Mouse (Mus musculus) hindbrain, embryonic 16.5 days (tissue): ENCODE results near the gene Prl8a2. TPM values are rescaled to one million over a fixed set of nuclear protein-coding genes. Genes with fewer than 3 reads are reported as not detected.
A peak's percentile ranks its signal among the peaks of the same experiment; 100 is the strongest.

Source experiments
- ATAC-seq: fragments of 200-750 bp; cut with Nextera tagmentation; 2 replicates; pipeline ENCODE4 v1.8.0; 2017; ENCODE audit warnings: moderate TSS enrichment, moderate library complexity
- H3K27ac ChIP-seq: fragments of 300-500 bp; sonication (generic); 2 replicates; pipeline ENCODE4 v1.5.1; 2014; ENCODE audit warnings: low read depth, mild to moderate bottlenecking, control low read depth, low read length, moderate library complexity
- H3K27me3 ChIP-seq: fragments of 300-500 bp; sonication (generic); replicated peaks from 2 replicates; pipeline ENCODE4 v1.6.1; 2014; ENCODE audit warnings: low read length; ENCODE audit not compliant: control insufficient read depth, insufficient read depth
- H3K36me3 ChIP-seq: fragments of 300-500 bp; sonication (generic); 2 replicates; pipeline ENCODE4 v1.6.1; 2014; ENCODE audit warnings: mild to moderate bottlenecking, low read length, moderate library complexity, mixed read lengths; ENCODE audit not compliant: control insufficient read depth, insufficient read depth
- H3K4me1 ChIP-seq: fragments of 300-500 bp; sonication (generic); 2 replicates; pipeline ENCODE4 v1.6.1; 2014; ENCODE audit warnings: low read depth, low read length; ENCODE audit not compliant: control insufficient read depth, insufficient read depth
- H3K4me2 ChIP-seq: fragments of 300-500 bp; sonication (generic); 2 replicates; pipeline ENCODE4 v1.6.1; 2014; ENCODE audit warnings: mild to moderate bottlenecking, low read length, control low read depth, moderate library complexity
- H3K4me3 ChIP-seq: fragments of 300-500 bp; sonication (generic); 2 replicates; pipeline ENCODE4 v1.5.1; 2014; ENCODE audit warnings: mild to moderate bottlenecking, low read length, control low read depth, moderate library complexity
- H3K9ac ChIP-seq: fragments of 300-500 bp; sonication (generic); 2 replicates; pipeline ENCODE4 v1.6.1; 2014; ENCODE audit warnings: low read depth, mild to moderate bottlenecking, control low read depth, low read length, moderate library complexity
- H3K9me3 ChIP-seq: fragments of 300-500 bp; sonication (generic); 2 replicates; pipeline ENCODE4 v1.6.1; 2014; ENCODE audit warnings: mild to moderate bottlenecking, low read length, moderate library complexity; ENCODE audit not compliant: control insufficient read depth
- WGBS: fragments of 180-500 bp; shearing (Covaris S2); extraction: QIAGEN DNeasy Blood & Tissue Kit; methylation state at CpG from one replicate; pipeline ENCODE4 v1.1.7; 2014; 5-methylcytosine and 5-hydroxymethylcytosine counted together
- polyA plus RNA-seq: library from polyadenylated mRNA; unstranded; fragments of >200 nt; fragmentation: Nextera tagmentation; extraction: Ambion mirVana; gene quantifications from 2 replicates; pipeline ENCODE4 v1.2.1, GENCODE M21; 2015

Gene Prl8a2
- not detected in 2 replicates for polyA plus RNA-seq

- no peak within 1 kb of the TSS for H3K4me3 ChIP-seq
- no peak within 1 kb of the TSS for H3K4me2 ChIP-seq
- H3K27me3 ChIP-seq: no peaks in the 10 kb centered on the region
- no peaks in the 10 kb centered on the region for H3K9me3 ChIP-seq
- H3K27ac ChIP-seq: no peak within 1 kb of the TSS
- WGBS: 78% methylated on average over 2 of the region's 2 CpGs
- ATAC-seq: no peak
- no peaks in the 10 kb centered on the region for H3K36me3 ChIP-seq
- no peak within 1 kb of the TSS for H3K9ac ChIP-seq
- no peaks in the 10 kb centered on the region for H3K4me1 ChIP-seq
Observed at GRCm38 (mm10) chr13:27345373-27345772, at the start of gene Prl8a2. TSS of gene Prl8a2 (plus strand) at chr13:27345673.

- no peaks in the 10 kb centered on the region for H3K9me3 ChIP-seq
- WGBS: 87% methylated on average over 7 of the region's 7 CpGs
- ATAC-seq: no peak
Observed at GRCm38 (mm10) chr13:27312334-27313225, 32.9 kb upstream of the Prl8a2 start, which contains the start of gene Prl6a1. TSS of gene Prl6a1 (plus strand) at chr13:27312627.

GRCm38 (mm10) chr13:27334989-27335388 is 10.5 kb upstream of the Prl8a2 start:
- H3K27ac ChIP-seq: no peak overlapping the region
- ATAC-seq: no peak
- H3K36me3 ChIP-seq: no peaks in the 10 kb centered on the region
- 50% methylated on average over 1 of the region's 1 CpGs for WGBS
- no peaks in the 10 kb centered on the region for H3K9me3 ChIP-seq
- H3K27me3 ChIP-seq: no peaks in the 10 kb centered on the region
- H3K4me1 ChIP-seq: no peaks in the 10 kb centered on the region
- no peak overlapping the region for H3K9ac ChIP-seq
- no peak overlapping the region for H3K4me2 ChIP-seq
- no peak overlapping the region for H3K4me3 ChIP-seq

More at GRCm38 (mm10) chr13:27312334-27313225, 32.9 kb upstream of the Prl8a2 start, which contains the start of gene Prl6a1:
- Histone ChIP-seq H3K4me3 (no peak within 1 kb of the TSS), H3K36me3 (no peaks in the 10 kb centered on the region), H3K4me1 (no peaks in the 10 kb centered on the region), H3K4me2 (no peak within 1 kb of the TSS), H3K27ac (no peak within 1 kb of the TSS), H3K27me3 (no peaks in the 10 kb centered on the region), H3K9ac (no peak within 1 kb of the TSS)

DNA sequence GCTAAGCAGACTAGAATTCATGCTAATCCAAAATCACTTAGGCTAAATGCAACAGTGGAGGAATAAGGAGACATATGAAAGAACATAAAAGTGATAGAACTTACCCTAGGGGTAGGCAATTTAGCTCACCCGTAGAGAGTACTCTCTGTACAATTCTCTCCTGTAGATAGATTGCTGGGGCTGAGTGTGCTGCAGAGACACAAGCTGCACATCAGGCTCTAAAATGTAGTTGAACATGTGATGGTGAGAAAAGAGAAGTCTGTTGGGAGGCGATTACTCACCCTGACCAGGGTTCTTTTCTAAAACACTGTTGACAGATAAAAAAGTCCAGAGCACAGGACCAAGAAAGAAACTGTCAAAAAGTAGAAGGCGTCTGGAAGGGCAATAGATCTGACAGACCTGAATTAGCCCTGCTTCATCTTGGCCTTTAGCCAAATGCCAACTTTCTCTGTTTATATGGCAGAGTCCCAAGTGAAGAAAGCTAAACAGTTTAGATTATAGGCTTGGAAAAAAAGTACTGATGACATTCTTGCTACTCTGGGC is 2.7 kb upstream of the Prl8a2 start:
- Histone ChIP-seq H3K27me3 (no peaks in the 10 kb centered on the region), H3K36me3 (no peaks in the 10 kb centered on the region), H3K4me2 (no peak overlapping the region), H3K27ac (no peak overlapping the region), H3K9me3 (no peaks in the 10 kb centered on the region), H3K4me3 (no peak overlapping the region), H3K9ac (no peak overlapping the region), H3K4me1 (no peaks in the 10 kb centered on the region)
- ATAC-seq: no peak
- 67% methylated on average over 3 of the region's 3 CpGs for WGBS

DNA sequence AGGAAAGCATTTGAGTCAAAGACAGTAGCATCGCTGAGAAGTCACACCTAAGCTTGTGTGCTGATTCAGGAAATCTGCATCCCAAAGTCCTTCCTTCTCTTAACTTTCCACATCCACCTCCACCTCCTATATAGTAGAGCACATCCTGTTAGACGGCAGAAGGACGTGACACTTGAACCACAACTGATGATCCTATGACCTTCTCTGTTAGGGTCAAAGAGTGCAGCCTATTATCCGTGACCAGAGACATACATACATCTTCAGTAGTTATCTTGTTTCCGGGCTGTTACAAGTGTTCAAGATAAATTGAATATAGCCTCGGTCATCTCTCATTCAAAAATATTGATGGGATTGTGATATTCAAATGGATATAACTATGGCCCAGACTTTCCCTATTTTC is 45.3 kb downstream of the Prl8a2 start, which contains the start of gene Prl2b1:
Gene Prl2b1, minus strand, starts transcription at position 101 of the 400 bp plus-strand sequence.
- Histone ChIP-seq H3K27me3 (no peaks in the 10 kb centered on the region), H3K4me2 (no peak within 1 kb of the TSS), H3K4me3 (no peak within 1 kb of the TSS), H3K4me1 (no peaks in the 10 kb centered on the region), H3K9ac (no peak within 1 kb of the TSS), H3K36me3 (no peaks in the 10 kb centered on the region), H3K27ac (no peak within 1 kb of the TSS), H3K9me3 (no peaks in the 10 kb centered on the region)
- ATAC-seq: no peak
- WGBS: 85% methylated on average over 6 of the region's 6 CpGs

- peak; percentile 88 for ATAC-seq
- no peaks in the 10 kb centered on the region for H3K27me3 ChIP-seq
- no peak overlapping the region for H3K4me2 ChIP-seq
- H3K27ac ChIP-seq: no peak overlapping the region
- no peak overlapping the region for H3K4me3 ChIP-seq
- H3K9ac ChIP-seq: no peak overlapping the region
- 80% methylated on average over 7 of the region's 7 CpGs for WGBS
- H3K4me1 ChIP-seq: no peaks in the 10 kb centered on the region
- H3K36me3 ChIP-seq: no peaks in the 10 kb centered on the region
- H3K9me3 ChIP-seq: no peaks in the 10 kb centered on the region
Observed at GRCm38 (mm10) chr13:27399061-27399724, 53.7 kb downstream of the Prl8a2 start.

Other genes starting within 250 kb of the Prl8a2 start
- not detected in 2 replicates for gene Prl3d2, start 224.0 kb upstream of the Prl8a2 start, polyA plus RNA-seq
- gene Prl3d3, start 188.9 kb upstream of the Prl8a2 start, polyA plus RNA-seq: not detected in 2 replicates
- gene Prl3c1, start 149.0 kb upstream of the Prl8a2 start, polyA plus RNA-seq: not detected in 2 replicates
- not detected in 2 replicates for gene Prl3b1, start 103.8 kb upstream of the Prl8a2 start, polyA plus RNA-seq
- not detected in 2 replicates for gene Prl3a1, start 86.2 kb upstream of the Prl8a2 start, polyA plus RNA-seq
- not detected in 2 replicates for gene Prl6a1, start 33.0 kb upstream of the Prl8a2 start, polyA plus RNA-seq
- gene Prl2b1, start 45.2 kb downstream of the Prl8a2 start, polyA plus RNA-seq: not detected in 2 replicates
- not detected in 2 replicates for gene Prl8a6, start 93.0 kb downstream of the Prl8a2 start, polyA plus RNA-seq
- gene Prl8a8, start 167.5 kb downstream of the Prl8a2 start, polyA plus RNA-seq: not detected in 2 replicates
- not detected in 2 replicates for gene Prl8a9, start 218.9 kb downstream of the Prl8a2 start, polyA plus RNA-seq
- gene Prl8a1, start 236.5 kb downstream of the Prl8a2 start, polyA plus RNA-seq: not detected in 2 replicates